Mouse (Mus musculus) bone marrow macrophage, adult 2 months (primary cell): Measurements from ENCODE around the gene Rtn4rl1.
"Not testable (repeated sequence)": the region's sequence is repeated elsewhere in the genome, so short reads cannot be mapped to it uniquely, and the experiment has no call there.

Experiments used
- CTCF ChIP-seq: IDR thresholded peaks from 2 replicates; pipeline ENCODE4 v1.5.1; 2012; ENCODE audit warnings: low read depth, mild to moderate bottlenecking, low read length, moderate library complexity
- POLR2A ChIP-seq: IDR thresholded peaks from 2 replicates; pipeline ENCODE4 v1.6.1; 2012; ENCODE audit warnings: mild to moderate bottlenecking, low read depth, low read length, borderline replicate concordance

DNA sequence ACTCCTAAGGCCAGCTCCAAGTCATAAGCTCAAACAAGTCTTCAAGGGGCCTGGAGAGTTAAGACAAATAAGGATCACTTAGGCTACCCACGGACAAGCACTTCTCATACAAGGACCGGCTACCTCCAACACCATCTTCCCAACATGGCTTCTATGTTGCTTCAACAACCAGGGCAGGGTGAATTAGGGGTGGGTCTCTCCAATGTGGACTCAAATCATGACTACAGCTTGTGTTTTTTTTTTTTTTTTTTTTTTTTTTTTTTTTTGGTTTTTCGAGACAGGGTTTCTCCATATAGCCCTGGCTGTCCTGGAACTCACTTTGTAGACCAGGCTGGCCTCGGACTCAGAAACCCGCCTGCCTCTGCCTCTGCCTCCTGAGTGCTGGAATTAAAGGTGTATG lies 102.0 kb downstream of the Rtn4rl1 start:
- not testable (repeated sequence) for TF ChIP-seq CTCF, POLR2A
